Mouse (Mus musculus) yolk sac, embryonic 10.5 days (tissue): ENCODE measurements around the gene Gpr89.
A peak's percentile ranks its signal among the peaks of the same experiment; 100 is the strongest.

ENCODE experiments used
- DNase-seq: peaks from one replicate; pipeline ENCODE4 v3.0.0-alpha.2; 2017; ENCODE audit warnings: low spot score

Gpr89 gene

GRCm38 (mm10) chr3:96870270-96870669 is 34.9 kb downstream of the Gpr89 start:
- no peak for DNase-seq

- no peak for DNase-seq
These were observed 36.1 kb downstream of the Gpr89 start for GRCm38 (mm10) chr3:96869091-96869490.

GRCm38 (mm10) chr3:96868566-96868965 is 36.6 kb downstream of the Gpr89 start:
- no peak for DNase-seq

- no peak for DNase-seq
These were observed 37.3 kb downstream of the Gpr89 start for GRCm38 (mm10) chr3:96867863-96868262.

GRCm38 (mm10) chr3:96860498-96860897 is 44.6 kb downstream of the Gpr89 start:
- DNase-seq: no peak

- no peak for DNase-seq
These were observed 49.3 kb downstream of the Gpr89 start for GRCm38 (mm10) chr3:96855833-96856232.

- no peak for DNase-seq
These were observed 50.8 kb downstream of the Gpr89 start for GRCm38 (mm10) chr3:96854376-96854775.

- DNase-seq: no peak
These were observed 52.6 kb downstream of the Gpr89 start for GRCm38 (mm10) chr3:96852561-96852960.

GRCm38 (mm10) chr3:96849168-96849727 is 55.9 kb downstream of the Gpr89 start:
- DNase-seq: no peak

- DNase-seq: no peak
These were observed 56.7 kb downstream of the Gpr89 start for GRCm38 (mm10) chr3:96848470-96848869.

- DNase-seq: no peak
These were observed 57.5 kb downstream of the Gpr89 start for GRCm38 (mm10) chr3:96847661-96848060.

GRCm38 (mm10) chr3:96846985-96847384 is 58.2 kb downstream of the Gpr89 start:
- DNase-seq: no peak

- DNase-seq: peak; percentile 59
These were observed 59.3 kb downstream of the Gpr89 start for GRCm38 (mm10) chr3:96845806-96846205.

GRCm38 (mm10) chr3:96845191-96845590 is 60.0 kb downstream of the Gpr89 start:
- DNase-seq: no peak

- DNase-seq: peak; percentile 80
These were observed 66.0 kb downstream of the Gpr89 start for GRCm38 (mm10) chr3:96838996-96839645.

- no peak for DNase-seq
These were observed 68.7 kb downstream of the Gpr89 start for GRCm38 (mm10) chr3:96836414-96836813.

GRCm38 (mm10) chr3:96834587-96835348 is 70.4 kb downstream of the Gpr89 start:
- no peak for DNase-seq

GRCm38 (mm10) chr3:96832930-96833329 is 72.2 kb downstream of the Gpr89 start:
- DNase-seq: no peak

GRCm38 (mm10) chr3:96829856-96830255 is 75.3 kb downstream of the Gpr89 start:
- DNase-seq: peak; percentile 79

- DNase-seq: no peak
These were observed 76.2 kb downstream of the Gpr89 start, which contains the start of the genes Pdzk1 and Cd160 for GRCm38 (mm10) chr3:96828984-96829383. Gene Pdzk1, plus strand, starts transcription at chr3:96829284. Gene Cd160, minus strand, starts transcription at chr3:96829351.

- peak; percentile 53 for DNase-seq
These were observed 76.8 kb downstream of the Gpr89 start for GRCm38 (mm10) chr3:96828308-96828864.

GRCm38 (mm10) chr3:96825261-96825660 is 79.9 kb downstream of the Gpr89 start:
- DNase-seq: no peak

- no peak for DNase-seq
These were observed 80.5 kb downstream of the Gpr89 start for GRCm38 (mm10) chr3:96824614-96825013.
